Mouse (Mus musculus): Measurements from ENCODE around the gene Ifi27l2b. TPM values are rescaled to one million over a fixed set of nuclear protein-coding genes. Genes with fewer than 3 reads are reported as not detected.
"Not testable (repeated sequence)": the region's sequence is repeated elsewhere in the genome, so short reads cannot be mapped to it uniquely, and the experiment has no call there.

Ifi27l2b gene
- not detected for total RNA-seq (2021)
- long read RNA-seq, experiment 1: 0 reads
- long read RNA-seq, experiment 2: 0 reads

- no peak for DNase-seq
Observed at GRCm38 (mm10) chr12:103457140-103457539, at the start of gene Ifi27l2b. Ifi27l2b (minus strand) TSS chr12:103457223.

GRCm38 (mm10) chr12:103504402-103504801 lies 47.4 kb upstream of the Ifi27l2b start:
- no peak for DNase-seq

GRCm38 (mm10) chr12:103503300-103503699 lies 46.3 kb upstream of the Ifi27l2b start:
- no peak for DNase-seq

GRCm38 (mm10) chr12:103499261-103499660 lies 42.2 kb upstream of the Ifi27l2b start:
- no peak for DNase-seq

- no peak for DNase-seq
Observed at GRCm38 (mm10) chr12:103498768-103499167, 41.7 kb upstream of the Ifi27l2b start.

GRCm38 (mm10) chr12:103494486-103494885 lies 37.5 kb upstream of the Ifi27l2b start:
- DNase-seq: peak; percentile 31 to 71

GRCm38 (mm10) chr12:103492767-103493166 lies 35.7 kb upstream of the Ifi27l2b start:
- peak; percentile 76 to 91 for DNase-seq

GRCm38 (mm10) chr12:103491091-103491730 lies 34.2 kb upstream of the Ifi27l2b start:
- no peak for DNase-seq

- DNase-seq: no peak
Observed at GRCm38 (mm10) chr12:103487750-103488149, 30.7 kb upstream of the Ifi27l2b start.

GRCm38 (mm10) chr12:103487276-103487675 lies 30.3 kb upstream of the Ifi27l2b start:
- DNase-seq: peak; percentile 75 to 84

- DNase-seq: peak; percentile 61 to 75
Observed at GRCm38 (mm10) chr12:103486726-103487125, 29.7 kb upstream of the Ifi27l2b start.

GRCm38 (mm10) chr12:103484200-103484972 lies 27.4 kb upstream of the Ifi27l2b start:
- DNase-seq: not testable (repeated sequence)

GRCm38 (mm10) chr12:103482781-103483180 lies 25.8 kb upstream of the Ifi27l2b start:
- no peak for DNase-seq

GRCm38 (mm10) chr12:103481671-103482070 lies 24.6 kb upstream of the Ifi27l2b start:
- no peak for DNase-seq

GRCm38 (mm10) chr12:103477461-103478015 lies 20.5 kb upstream of the Ifi27l2b start:
- DNase-seq: no peak

- no peak for DNase-seq
Observed at GRCm38 (mm10) chr12:103476779-103477389, 19.9 kb upstream of the Ifi27l2b start.

- no peak for DNase-seq
Observed at GRCm38 (mm10) chr12:103474481-103474880, 17.5 kb upstream of the Ifi27l2b start.

GRCm38 (mm10) chr12:103456727-103457126 lies 296 bp downstream of the Ifi27l2b start:
- DNase-seq: not testable (repeated sequence)

GRCm38 (mm10) chr12:103453361-103453760 lies 3.7 kb downstream of the Ifi27l2b start:
- DNase-seq: no peak

GRCm38 (mm10) chr12:103445060-103445459 lies 12.0 kb downstream of the Ifi27l2b start:
- DNase-seq: no peak

GRCm38 (mm10) chr12:103444261-103444660 lies 12.8 kb downstream of the Ifi27l2b start:
- DNase-seq: peak in 1 of 2 experiments; percentile 30

GRCm38 (mm10) chr12:103443524-103443923 lies 13.5 kb downstream of the Ifi27l2b start, which contains the start of gene Ifi27l2a:
Ifi27l2a (minus strand) TSS chr12:103443680.
- DNase-seq: peak; percentile 51 to 68

- no peak for DNase-seq
Observed at GRCm38 (mm10) chr12:103437601-103438000, 19.4 kb downstream of the Ifi27l2b start.
